Mouse (Mus musculus) hindlimb bud, embryonic 11.5 days (tissue): ENCODE measurements around the gene Hecw2.

ENCODE experiments used
- DNase-seq: peaks from one replicate; pipeline ENCODE4 v3.0.0-alpha.2; 2012; ENCODE audit warnings: low read depth, low spot score; ENCODE audit errors: extremely low spot score

Hecw2 gene

GRCm38 (mm10) chr1:53839392-53839791 is 355.6 kb downstream of the Hecw2 start:
- no peak for DNase-seq

- no peak for DNase-seq
These were observed 356.6 kb downstream of the Hecw2 start for GRCm38 (mm10) chr1:53838182-53838859.

GRCm38 (mm10) chr1:53830286-53830685 is 364.7 kb downstream of the Hecw2 start:
- DNase-seq = no peak

- no peak for DNase-seq
These were observed 365.9 kb downstream of the Hecw2 start for GRCm38 (mm10) chr1:53829089-53829488.

GRCm38 (mm10) chr1:53824446-53825337 is 370.3 kb downstream of the Hecw2 start:
- no peak for DNase-seq

- DNase-seq = peak; percentile 66
These were observed 371.1 kb downstream of the Hecw2 start for GRCm38 (mm10) chr1:53823687-53824445.

GRCm38 (mm10) chr1:53821983-53822382 is 373.0 kb downstream of the Hecw2 start:
- DNase-seq = no peak

- no peak for DNase-seq
These were observed 374.8 kb downstream of the Hecw2 start for GRCm38 (mm10) chr1:53820041-53820632.

- no peak for DNase-seq
These were observed 376.7 kb downstream of the Hecw2 start for GRCm38 (mm10) chr1:53818072-53818862.

- DNase-seq = no peak
These were observed 378.6 kb downstream of the Hecw2 start for GRCm38 (mm10) chr1:53816353-53816752.

- DNase-seq = no peak
These were observed 380.8 kb downstream of the Hecw2 start for GRCm38 (mm10) chr1:53814077-53814705.

- no peak for DNase-seq
These were observed 383.0 kb downstream of the Hecw2 start for GRCm38 (mm10) chr1:53811919-53812318.

- DNase-seq = no peak
These were observed 386.7 kb downstream of the Hecw2 start for GRCm38 (mm10) chr1:53808229-53808628.

GRCm38 (mm10) chr1:53797811-53798210 is 397.2 kb downstream of the Hecw2 start:
- no peak for DNase-seq

GRCm38 (mm10) chr1:53797074-53797473 is 397.9 kb downstream of the Hecw2 start:
- no peak for DNase-seq

GRCm38 (mm10) chr1:53796271-53796670 is 398.7 kb downstream of the Hecw2 start:
- DNase-seq = no peak

- no peak for DNase-seq
These were observed 399.4 kb downstream of the Hecw2 start for GRCm38 (mm10) chr1:53795591-53795990.

- no peak for DNase-seq
These were observed 399.9 kb downstream of the Hecw2 start for GRCm38 (mm10) chr1:53795081-53795480.

GRCm38 (mm10) chr1:53794279-53794678 is 400.7 kb downstream of the Hecw2 start:
- DNase-seq = no peak

- no peak for DNase-seq
These were observed 403.6 kb downstream of the Hecw2 start for GRCm38 (mm10) chr1:53791343-53791742.
